Mouse (Mus musculus) neural tube, embryonic 14.5 days (tissue): ENCODE data around the gene Bcl7b. TPM values are rescaled to one million over a fixed set of nuclear protein-coding genes. Genes with fewer than 3 reads are reported as not detected.
"Not testable (repeated sequence)": the region's sequence is repeated elsewhere in the genome, so short reads cannot be mapped to it uniquely, and the experiment has no call there.

Experiments
- ATAC-seq: fragments of 200-750 bp; cut with Nextera tagmentation; 2 replicates; pipeline ENCODE4 v1.8.0; 2017; ENCODE audit warnings: low read depth, mild to moderate bottlenecking, moderate TSS enrichment, moderate library complexity
- H3K27ac ChIP-seq: fragments of 300-500 bp; sonication (generic); 2 replicates; pipeline ENCODE4 v1.5.1; 2014; ENCODE audit warnings: low read depth, mild to moderate bottlenecking, control low read depth, low read length, moderate library complexity, mixed read lengths
- H3K27me3 ChIP-seq: fragments of 300-500 bp; sonication (generic); 2 replicates; pipeline ENCODE4 v1.6.1; 2014; ENCODE audit warnings: low read length; ENCODE audit not compliant: control insufficient read depth, insufficient read depth
- H3K36me3 ChIP-seq: fragments of 300-500 bp; sonication (generic); 2 replicates; pipeline ENCODE4 v1.6.1; 2014; ENCODE audit warnings: low read length, mixed read lengths; ENCODE audit not compliant: control insufficient read depth, insufficient read depth
- H3K4me1 ChIP-seq: fragments of 300-500 bp; sonication (generic); 2 replicates; pipeline ENCODE4 v1.6.1; 2014; ENCODE audit warnings: low read length; ENCODE audit not compliant: control insufficient read depth, insufficient read depth
- H3K4me2 ChIP-seq: fragments of 300-500 bp; sonication (generic); 2 replicates; pipeline ENCODE4 v1.6.1; 2014; ENCODE audit warnings: mild to moderate bottlenecking, low read depth, low read length, control low read depth
- H3K4me3 ChIP-seq: fragments of 300-500 bp; sonication (generic); 2 replicates; pipeline ENCODE4 v1.5.1; 2014; ENCODE audit warnings: low read depth, low read length, control low read depth, mixed read lengths
- H3K9ac ChIP-seq: fragments of 300-500 bp; sonication (generic); replicated peaks from 2 replicates; pipeline ENCODE4 v1.6.1; 2014; ENCODE audit warnings: low read depth, mild to moderate bottlenecking, control low read depth, low read length, mixed read lengths
- H3K9me3 ChIP-seq: fragments of 300-500 bp; sonication (generic); 2 replicates; pipeline ENCODE4 v1.6.1; 2016; ENCODE audit warnings: low read length; ENCODE audit not compliant: control insufficient read depth
- WGBS: fragments of 180-500 bp; shearing (Covaris S2); extraction: QIAGEN DNeasy Blood & Tissue Kit; methylation state at CpG from one replicate; pipeline ENCODE4 v1.1.7; 2014; 5-methylcytosine and 5-hydroxymethylcytosine counted together
- microRNA-seq: library from miRNA; unstranded; fragments of <30 nt; microRNA quantifications from one replicate; pipeline ENCODE4, GENCODE M21; 2016
- polyA plus RNA-seq: library from polyadenylated mRNA; unstranded; fragments of >200 nt; fragmentation: Nextera tagmentation; extraction: Ambion mirVana; gene quantifications from 2 replicates; pipeline ENCODE4 v1.2.1, GENCODE M21; 2014

Gene Bcl7b
- polyA plus RNA-seq, 1 experiment from 2014 or later, result 40.0 TPM

GRCm38 (mm10) chr5:135208197-135208596, 40.1 kb downstream of the Bcl7b start:
- H3K4me2 ChIP-seq, result no peak overlapping the region
- no peak for ATAC-seq
- H3K4me3 ChIP-seq, result no peak overlapping the region
- 93% methylated on average over 1 of the region's 1 CpGs for WGBS
- no peaks in the 10 kb centered on the region for H3K9me3 ChIP-seq
- H3K36me3 ChIP-seq, result peaks cover 59% of the 10 kb centered on the region
- no peaks in the 10 kb centered on the region for H3K27me3 ChIP-seq
- H3K4me1 ChIP-seq, result no peaks in the 10 kb centered on the region
- H3K9ac ChIP-seq, result no peak overlapping the region
- no peak overlapping the region for H3K27ac ChIP-seq

- H3K9me3 ChIP-seq, result no peaks in the 10 kb centered on the region
- WGBS, result 94% methylated on average over 6 of the region's 6 CpGs
- no peak overlapping the region for H3K27ac ChIP-seq
- no peak for ATAC-seq
- no peak overlapping the region for H3K4me2 ChIP-seq
- no peak overlapping the region for H3K4me3 ChIP-seq
- no peaks in the 10 kb centered on the region for H3K27me3 ChIP-seq
- no peaks in the 10 kb centered on the region for H3K4me1 ChIP-seq
- H3K9ac ChIP-seq, result no peak overlapping the region
- peaks cover 72% of the 10 kb centered on the region for H3K36me3 ChIP-seq
Observed at GRCm38 (mm10) chr5:135216871-135217270, 48.8 kb downstream of the Bcl7b start.

GRCm38 (mm10) chr5:135220941-135221340, 52.9 kb downstream of the Bcl7b start:
- H3K9me3 ChIP-seq, result no peaks in the 10 kb centered on the region
- no peak overlapping the region for H3K9ac ChIP-seq
- H3K27me3 ChIP-seq, result no peaks in the 10 kb centered on the region
- H3K36me3 ChIP-seq, result peaks cover 74% of the 10 kb centered on the region
- ATAC-seq, result no peak
- H3K4me3 ChIP-seq, result no peak overlapping the region
- H3K4me1 ChIP-seq, result no peaks in the 10 kb centered on the region
- no peak overlapping the region for H3K27ac ChIP-seq
- H3K4me2 ChIP-seq, result no peak overlapping the region

GRCm38 (mm10) chr5:135222066-135222465, 54.0 kb downstream of the Bcl7b start:
- no peak overlapping the region for H3K4me2 ChIP-seq
- H3K36me3 ChIP-seq, result peaks cover 71% of the 10 kb centered on the region
- 94% methylated on average over 7 of the region's 7 CpGs for WGBS
- H3K27me3 ChIP-seq, result no peaks in the 10 kb centered on the region
- H3K4me1 ChIP-seq, result no peaks in the 10 kb centered on the region
- no peak overlapping the region for H3K27ac ChIP-seq
- H3K9ac ChIP-seq, result no peak overlapping the region
- no peak for ATAC-seq
- H3K4me3 ChIP-seq, result no peak overlapping the region
- no peaks in the 10 kb centered on the region for H3K9me3 ChIP-seq

GRCm38 (mm10) chr5:135224169-135224568, 56.1 kb downstream of the Bcl7b start:
- Histone ChIP-seq H3K27me3 (no peaks in the 10 kb centered on the region), H3K36me3 (peaks cover 61% of the 10 kb centered on the region), H3K4me3 (no peak overlapping the region), H3K9me3 (no peaks in the 10 kb centered on the region), H3K4me1 (no peaks in the 10 kb centered on the region), H3K27ac (no peak overlapping the region), H3K9ac (no peak overlapping the region), H3K4me2 (no peak overlapping the region)
- ATAC-seq, result no peak
- 93% methylated on average over 3 of the region's 3 CpGs for WGBS

GRCm38 (mm10) chr5:135225879-135226278, 57.8 kb downstream of the Bcl7b start:
- H3K4me3 ChIP-seq, H3K9ac ChIP-seq, H3K27me3 ChIP-seq, ATAC-seq, H3K9me3 ChIP-seq, H3K4me1 ChIP-seq, H3K4me2 ChIP-seq, H3K27ac ChIP-seq: not testable (repeated sequence)
- H3K36me3 ChIP-seq, result peaks cover 63% of the 10 kb centered on the region
- 97% methylated on average over 4 of the region's 4 CpGs for WGBS

- 94% methylated on average over 4 of the region's 4 CpGs for WGBS
- no peak overlapping the region for H3K4me3 ChIP-seq
- ATAC-seq, result no peak
- no peak overlapping the region for H3K9ac ChIP-seq
- H3K27me3 ChIP-seq, result no peaks in the 10 kb centered on the region
- no peaks in the 10 kb centered on the region for H3K4me1 ChIP-seq
- no peak overlapping the region for H3K4me2 ChIP-seq
- no peaks in the 10 kb centered on the region for H3K9me3 ChIP-seq
- peaks cover 59% of the 10 kb centered on the region for H3K36me3 ChIP-seq
- no peak overlapping the region for H3K27ac ChIP-seq
Observed at GRCm38 (mm10) chr5:135230186-135230585, 62.1 kb downstream of the Bcl7b start.

Small RNAs within 50 kb of the gene (microRNA-seq; reads per million reads assigned to microRNA genes)
- not detected for gene Gm25315

Other genes with a start within 250 kb of the Bcl7b start
- gene Mettl27, start 235.9 kb upstream of the Bcl7b start, polyA plus RNA-seq, result 3.7 and 7.4 TPM in 2 replicates
- gene Cldn4, start 221.3 kb upstream of the Bcl7b start, polyA plus RNA-seq, result not detected in 2 replicates
- 0.48 and 0.57 TPM in 2 replicates for gene Cldn3, start 182.1 kb upstream of the Bcl7b start, polyA plus RNA-seq
- 74.8 and 79.6 TPM in 2 replicates for gene Abhd11, start 159.1 kb upstream of the Bcl7b start, polyA plus RNA-seq
- gene Stx1a, start 144.8 kb upstream of the Bcl7b start, polyA plus RNA-seq, result 120 and 132 TPM in 2 replicates
- gene Dnajc30, start 104.1 kb upstream of the Bcl7b start, polyA plus RNA-seq, result 42.2 and 47.0 TPM in 2 replicates
- 60.3 and 72.5 TPM in 2 replicates for gene Bud23, start 103.3 kb upstream of the Bcl7b start, polyA plus RNA-seq
- gene Vps37d, start 90.0 kb upstream of the Bcl7b start, polyA plus RNA-seq, result 26.9 and 28.8 TPM in 2 replicates
- gene Mlxipl, start 78.4 kb upstream of the Bcl7b start, polyA plus RNA-seq, result 0.27 and 0.89 TPM in 2 replicates
- 16.4 and 17.2 TPM in 2 replicates for gene Tbl2, start 18.6 kb upstream of the Bcl7b start, polyA plus RNA-seq
- gene Baz1b, start 19.0 kb downstream of the Bcl7b start, polyA plus RNA-seq, result 35.0 and 37.3 TPM in 2 replicates
- 10.0 and 12.0 TPM in 2 replicates for gene Fzd9, start 82.9 kb downstream of the Bcl7b start, polyA plus RNA-seq
- not detected in 2 replicates for gene Fkbp6, start 181.8 kb downstream of the Bcl7b start, polyA plus RNA-seq
- not detected in 2 replicates for gene Trim50, start 185.0 kb downstream of the Bcl7b start, polyA plus RNA-seq
- 22.8 and 23.0 TPM in 2 replicates for gene Nsun5, start 201.7 kb downstream of the Bcl7b start, polyA plus RNA-seq
- gene Pom121, start 226.3 kb downstream of the Bcl7b start, polyA plus RNA-seq, result 9.4 and 11.4 TPM in 2 replicates